Mouse (Mus musculus): ENCODE results near the gene Map2k5.

Gene Map2k5

GRCm38 (mm10) chr9:63339256-63339655 is 38.4 kb downstream of the Map2k5 start:
- no peak for DNase-seq

GRCm38 (mm10) chr9:63338716-63339115 is 39.0 kb downstream of the Map2k5 start:
- DNase-seq = no peak

- DNase-seq = peak in 1 of 2 experiments; percentile 31
Measured at GRCm38 (mm10) chr9:63335816-63336215, 41.9 kb downstream of the Map2k5 start.

- no peak for DNase-seq
Measured at GRCm38 (mm10) chr9:63333074-63333473, 44.6 kb downstream of the Map2k5 start.

- no peak for DNase-seq
Measured at GRCm38 (mm10) chr9:63331246-63331645, 46.5 kb downstream of the Map2k5 start.

GRCm38 (mm10) chr9:63328958-63329685 is 48.6 kb downstream of the Map2k5 start:
- DNase-seq = no peak

GRCm38 (mm10) chr9:63315231-63315630 is 62.5 kb downstream of the Map2k5 start:
- no peak for DNase-seq

GRCm38 (mm10) chr9:63314126-63314525 is 63.6 kb downstream of the Map2k5 start:
- DNase-seq = peak; percentile 54 to 60

- DNase-seq = no peak
Measured at GRCm38 (mm10) chr9:63309956-63310355, 67.7 kb downstream of the Map2k5 start.

GRCm38 (mm10) chr9:63309008-63309407 is 68.7 kb downstream of the Map2k5 start:
- DNase-seq = no peak

- no peak for DNase-seq
Measured at GRCm38 (mm10) chr9:63308441-63308840, 69.3 kb downstream of the Map2k5 start.

- DNase-seq = no peak
Measured at GRCm38 (mm10) chr9:63302511-63302910, 75.2 kb downstream of the Map2k5 start.

GRCm38 (mm10) chr9:63298656-63299055 is 79.0 kb downstream of the Map2k5 start:
- no peak for DNase-seq

- DNase-seq = peak; percentile 57 to 66
Measured at GRCm38 (mm10) chr9:63295551-63295958, 82.1 kb downstream of the Map2k5 start.

- DNase-seq = no peak
Measured at GRCm38 (mm10) chr9:63294846-63295245, 82.9 kb downstream of the Map2k5 start.

- DNase-seq = no peak
Measured at GRCm38 (mm10) chr9:63293781-63294480, 83.8 kb downstream of the Map2k5 start.

- DNase-seq = no peak
Measured at GRCm38 (mm10) chr9:63288676-63289075, 89.0 kb downstream of the Map2k5 start.

- no peak for DNase-seq
Measured at GRCm38 (mm10) chr9:63284392-63284791, 93.3 kb downstream of the Map2k5 start.

GRCm38 (mm10) chr9:63281996-63282395 is 95.7 kb downstream of the Map2k5 start:
- no peak for DNase-seq

- DNase-seq = no peak
Measured at GRCm38 (mm10) chr9:63281086-63281485, 96.6 kb downstream of the Map2k5 start.

GRCm38 (mm10) chr9:63273781-63274180 is 103.9 kb downstream of the Map2k5 start:
- DNase-seq = no peak

- DNase-seq = no peak
Measured at GRCm38 (mm10) chr9:63269839-63270238, 107.9 kb downstream of the Map2k5 start.

GRCm38 (mm10) chr9:63263188-63263587 is 114.5 kb downstream of the Map2k5 start:
- DNase-seq = no peak

- peak; percentile 28 to 53 for DNase-seq
Measured at GRCm38 (mm10) chr9:63258768-63259167, 118.9 kb downstream of the Map2k5 start.

All from cerebellum, postnatal 36 days (tissue).